In the genomic region with DNA sequence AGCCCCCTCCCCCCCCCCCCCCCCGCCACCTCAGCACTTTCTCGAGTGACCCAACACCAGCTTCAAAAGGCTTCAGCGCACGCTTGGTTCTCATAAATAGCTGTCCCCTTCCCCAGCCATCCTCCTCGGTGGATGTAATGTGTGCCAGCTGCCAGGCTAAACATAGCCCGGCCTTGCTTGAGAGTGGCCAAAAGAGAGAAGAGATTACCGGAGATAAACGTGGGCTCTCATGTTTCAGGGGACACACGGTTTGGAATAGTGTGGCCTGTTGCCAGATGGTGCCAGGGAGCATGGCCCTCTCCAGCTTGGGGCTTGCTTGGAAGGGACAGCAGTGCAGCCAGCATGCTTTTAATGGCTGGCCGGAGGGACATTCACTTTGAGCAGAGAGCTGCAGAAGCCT, we compare ENCODE assay signal across 15 mouse cellular contexts. TPM values are rescaled to one million over a fixed set of nuclear protein-coding genes. Genes with fewer than 3 reads are reported as not detected.
A peak's percentile ranks its signal among the peaks of the same experiment; 100 is the strongest.
DNase-seq lines count a peak whose midpoint lies in the region; ATAC-seq and TF ChIP-seq lines count a peak whose summit lies in the region.
"Had no signal": no experiment of that assay in that cellular context is flagged by ENCODE, and none has a peak within 500 bp of the region (broad histone marks: within the 10 kb centered on the region; RNA-seq: fewer than 3 reads in every experiment).

No protein-coding gene starts in this region.

- TF ChIP-seq CTCF in intestine, postnatal 0 days (IDR thresholded peaks at IDR 0.05; ENCODE audit: low read depth): no peak
- no peak for TF ChIP-seq CTCF in kidney, adult 2 months (conservative IDR thresholded peaks at IDR 0.05; ENCODE audit: insufficient read depth, insufficient read length, low read depth, low read length)

- intact Hi-C loops in heart, postnatal 25 days (cut with DNase I): no loop called here

- H3K9ac ChIP-seq in heart, embryonic 12.5 days: no peak overlapping the region
- no peak overlapping the region for H3K9ac ChIP-seq in limb, embryonic 13.5 days
- H3K9ac ChIP-seq in intestine, postnatal 0 days (ENCODE audit: low read depth, low read length): no peak overlapping the region
- H3K9ac ChIP-seq: forebrain, embryonic 13.5 days; lung, embryonic 15.5 days; midbrain, embryonic 13.5 days; neural tube, embryonic 13.5 days had no signal

- no peaks in the 10 kb centered on the region for H3K27me3 ChIP-seq in heart, embryonic 12.5 days (replicated peaks)
- no peaks in the 10 kb centered on the region for H3K27me3 ChIP-seq in limb, embryonic 13.5 days
- no peaks in the 10 kb centered on the region for H3K27me3 ChIP-seq in intestine, postnatal 0 days (replicated peaks; ENCODE audit: control insufficient read depth, insufficient read depth, low read length)
- H3K27me3 ChIP-seq in kidney, adult 2 months (replicated peaks; ENCODE audit: control insufficient read depth, insufficient read depth, low read length): no peaks in the 10 kb centered on the region
- H3K27me3 ChIP-seq: forebrain, embryonic 13.5 days; lung, embryonic 15.5 days; midbrain, embryonic 13.5 days; neural tube, embryonic 13.5 days had no signal

- no peaks in the 10 kb centered on the region for H3K36me3 ChIP-seq in heart, embryonic 12.5 days
- no peaks in the 10 kb centered on the region for H3K36me3 ChIP-seq in limb, embryonic 13.5 days
- H3K36me3 ChIP-seq in intestine, postnatal 0 days (ENCODE audit: control insufficient read depth, insufficient read depth): no peaks in the 10 kb centered on the region
- H3K36me3 ChIP-seq in kidney, adult 2 months (ENCODE audit: control insufficient read depth, insufficient read depth, low read length): no peaks in the 10 kb centered on the region
- H3K36me3 ChIP-seq: lung, embryonic 15.5 days; midbrain, embryonic 13.5 days; neural tube, embryonic 13.5 days had no signal

- no peak overlapping the region for H3K4me3 ChIP-seq in heart, embryonic 12.5 days
- no peak overlapping the region for H3K4me3 ChIP-seq in limb, embryonic 13.5 days
- no peak overlapping the region for H3K4me3 ChIP-seq in intestine, postnatal 0 days (ENCODE audit: low read depth, low read length)
- H3K4me3 ChIP-seq in kidney, adult 2 months (ENCODE audit: insufficient read depth, low read depth, low read length): no peak overlapping the region
- H3K4me3 ChIP-seq: forebrain, embryonic 13.5 days; lung, embryonic 15.5 days; midbrain, embryonic 13.5 days; neural tube, embryonic 13.5 days had no signal

- peak; percentile 97 for DNase-seq in heart, adult 11 months
- no peak for DNase-seq in heart, postnatal 25 days (ENCODE audit: low spot score)
- DNase-seq in forelimb bud, embryonic 11.5 days (ENCODE audit: low read depth, low spot score): peak; percentile 33
- no peak for DNase-seq in kidney, adult 2 months
- DNase-seq in layer of hippocampus, postnatal 10 days (ENCODE audit: low spot score in 2 of 2): no peak
- DNase-seq: thymus, postnatal 36 days had no signal

- no peak for TF ChIP-seq POLR2A in kidney, adult 2 months (IDR thresholded peaks at IDR 0.05; ENCODE audit: low read depth, low read length)

- H3K27ac ChIP-seq in heart, embryonic 12.5 days (ENCODE audit: poor library complexity, severe bottlenecking): peak overlapping the region; percentile 63
- no peak overlapping the region for H3K27ac ChIP-seq in limb, embryonic 13.5 days
- H3K27ac ChIP-seq in intestine, postnatal 0 days (ENCODE audit: low read depth, low read length): no peak overlapping the region
- H3K27ac ChIP-seq in kidney, adult 2 months (ENCODE audit: insufficient read depth, low read depth, low read length): no peak overlapping the region
- H3K27ac ChIP-seq: forebrain, embryonic 13.5 days; lung, embryonic 15.5 days; midbrain, embryonic 13.5 days; neural tube, embryonic 13.5 days had no signal

- no peaks in the 10 kb centered on the region for H3K9me3 ChIP-seq in heart, embryonic 12.5 days (replicated peaks)
- H3K9me3 ChIP-seq in limb, embryonic 13.5 days: no peaks in the 10 kb centered on the region
- H3K9me3 ChIP-seq in intestine, postnatal 0 days (ENCODE audit: control insufficient read depth): no peaks in the 10 kb centered on the region
- H3K9me3 ChIP-seq: forebrain, embryonic 13.5 days; lung, embryonic 15.5 days; midbrain, embryonic 13.5 days; neural tube, embryonic 13.5 days had no signal

- WGBS in heart, embryonic 12.5 days: 28% methylated on average over 9 of the region's 10 CpGs
- WGBS in limb, embryonic 13.5 days: 13% methylated on average over 9 of the region's 10 CpGs
- WGBS in intestine, postnatal 0 days: 54% methylated on average over 9 of the region's 10 CpGs
- 46% methylated on average over 10 of the region's 10 CpGs for WGBS in kidney, adult 2 months

- no peak overlapping the region for H3K4me2 ChIP-seq in heart, embryonic 12.5 days
- no peak overlapping the region for H3K4me2 ChIP-seq in limb, embryonic 13.5 days (replicated peaks)
- no peak overlapping the region for H3K4me2 ChIP-seq in intestine, postnatal 0 days (replicated peaks; ENCODE audit: low read depth)
- H3K4me2 ChIP-seq: forebrain, embryonic 13.5 days; lung, embryonic 15.5 days; midbrain, embryonic 13.5 days; neural tube, embryonic 13.5 days had no signal

- peak; percentile 18; the same call in 1 of the 2 replicates for ATAC-seq in heart, embryonic 12.5 days (ENCODE audit: insufficient number of reproducible peaks, low FRiP score)
- ATAC-seq in limb, embryonic 13.5 days (ENCODE audit: low FRiP score, low read depth): peak; percentile 71
- ATAC-seq in intestine, postnatal 0 days: no peak
- ATAC-seq: forebrain, embryonic 13.5 days; intestine, embryonic 16.5 days; midbrain, embryonic 13.5 days had no signal

- peaks cover 22% of the 10 kb centered on the region for H3K4me1 ChIP-seq in heart, embryonic 12.5 days (replicated peaks)
- H3K4me1 ChIP-seq in limb, embryonic 13.5 days: peaks cover 9% of the 10 kb centered on the region; the same call in 1 of the 2 replicates
- 0 out of 2 replicates have a peak, but pooled peaks cover 4% of the 10 kb centered on the region for H3K4me1 ChIP-seq in intestine, postnatal 0 days (replicated peaks; ENCODE audit: control insufficient read depth, insufficient read depth, low read length)
- peaks cover 6% of the 10 kb centered on the region for H3K4me1 ChIP-seq in kidney, adult 2 months (ENCODE audit: control insufficient read depth, insufficient read depth, low read length)
- H3K4me1 ChIP-seq: forebrain, embryonic 13.5 days; lung, embryonic 15.5 days; midbrain, embryonic 13.5 days had no signal

RNA-seq across cellular contexts. Expression of a gene that starts 13.0 kb away (rescaled TPM):
- total RNA-seq in heart, postnatal 25 days (2021): 1,000 to 10,000 TPM; 1,096 to 1,107 TPM
- polyA plus RNA-seq in heart, embryonic 12.5 days (2016; fragmentation: Nextera tagmentation; extraction: Ambion mirVana): 105 and 108 TPM in 2 replicates
- polyA plus RNA-seq in limb, embryonic 13.5 days (2015; fragmentation: Nextera tagmentation; extraction: Ambion mirVana): 35.1 and 38.5 TPM in 2 replicates
- polyA plus RNA-seq in intestine, postnatal 0 days (2015; fragmentation: Nextera tagmentation; extraction: Ambion mirVana): 5.7 and 5.9 TPM in 2 replicates
- 0.38 and 2.1 TPM in 2 replicates for polyA plus RNA-seq in kidney, adult 2 months (2012; rRNA removed)
- total RNA-seq in layer of hippocampus, postnatal 10 days (2021): 1 to 10 TPM; 1.4 to 1.7 TPM
- total RNA-seq: granulocyte monocyte progenitor cell, adult 5-6 weeks had no signal

Comparison
In these comparisons a context has a peak if more than half of its experiments do, and no peak if none do; other contexts are left out.
1. DNase-seq: peak in heart, adult 11 months (single experiment) and forelimb bud, embryonic 11.5 days (single experiment); none in heart, postnatal 25 days (single experiment), kidney, adult 2 months (single experiment) and layer of hippocampus, postnatal 10 days (0 of 2).